Mouse (Mus musculus) liver, adult 2 months (tissue): ENCODE measurements around the gene Apol8.

Experiments used
- CTCF ChIP-seq: fragments of 200-500 bp; IDR thresholded peaks from 2 replicates; pipeline ENCODE4 v1.5.1; 2011; ENCODE audit warnings: low read depth, low read length, control low read depth
- POLR2A ChIP-seq: fragments of 200-500 bp; IDR thresholded peaks from 2 replicates; pipeline ENCODE4 v1.6.1; 2011; ENCODE audit warnings: low read length, control low read depth; ENCODE audit not compliant: insufficient read depth; ENCODE audit errors: extremely low read depth

- TF ChIP-seq CTCF (no peak), POLR2A (no peak)
Measured at GRCm38 (mm10) chr15:77803747-77804146, 46.9 kb upstream of the Apol8 start.
